Mouse (Mus musculus): ENCODE results near the gene Alg14. TPM values are rescaled to one million over a fixed set of nuclear protein-coding genes. Genes with fewer than 3 reads are reported as not detected.

Gene Alg14
- polyA plus RNA-seq, 1 experiment from 2014 or later = 38.9 TPM

GRCm38 (mm10) chr3:121287151-121287550, 4.4 kb upstream of the Alg14 start:
- Histone ChIP-seq H3K27me3 (no peaks in the 10 kb centered on the region), H3K27ac (no peak overlapping the region), H3K36me3 (no peaks in the 10 kb centered on the region), H3K4me1 (peaks cover 4% of the 10 kb centered on the region), H3K4me3 (replicated peaks) (no peak overlapping the region), H3K9ac (no peak overlapping the region), H3K4me2 (no peak overlapping the region), H3K9me3 (replicated peaks) (no peaks in the 10 kb centered on the region)
- ATAC-seq (replicated peaks; ENCODE audit: low FRiP score) = no peak
- WGBS = 99% methylated on average over 2 of the region's 2 CpGs

GRCm38 (mm10) chr3:121290681-121291080, 892 bp upstream of the Alg14 start:
- ATAC-seq (replicated peaks; ENCODE audit: low FRiP score) = no peak
- Histone ChIP-seq H3K4me3 (replicated peaks) (peak overlapping the region; percentile 80), H3K9ac (peak overlapping the region; percentile 57), H3K4me1 (peaks cover 6% of the 10 kb centered on the region), H3K27me3 (no peaks in the 10 kb centered on the region), H3K4me2 (peak overlapping the region; percentile 62), H3K27ac (peak overlapping the region; percentile 99; the same call in 1 of the 2 replicates), H3K9me3 (replicated peaks) (no peaks in the 10 kb centered on the region), H3K36me3 (no peaks in the 10 kb centered on the region)
- WGBS = 70% methylated on average over 8 of the region's 8 CpGs

GRCm38 (mm10) chr3:121291225-121291559, 381 bp upstream of the Alg14 start:
- H3K4me3 ChIP-seq (replicated peaks) = peak overlapping the region; percentile 80
- peaks cover 6% of the 10 kb centered on the region for H3K4me1 ChIP-seq
- no peaks in the 10 kb centered on the region for H3K9me3 ChIP-seq (replicated peaks)
- peak overlapping the region; percentile 62 for H3K4me2 ChIP-seq
- no peaks in the 10 kb centered on the region for H3K27me3 ChIP-seq
- ATAC-seq (replicated peaks; ENCODE audit: low FRiP score) = no peak; the same call in 1 of the 2 replicates
- WGBS = 6% methylated on average over 7 of the region's 7 CpGs
- no peaks in the 10 kb centered on the region for H3K36me3 ChIP-seq
- H3K27ac ChIP-seq = peak overlapping the region; percentile 99
- H3K9ac ChIP-seq = peak overlapping the region; percentile 57

- H3K4me1 ChIP-seq = peaks cover 6% of the 10 kb centered on the region
- H3K36me3 ChIP-seq = no peaks in the 10 kb centered on the region
- no peak overlapping the region for H3K4me3 ChIP-seq (replicated peaks)
- 80% methylated on average over 2 of the region's 2 CpGs for WGBS
- H3K9me3 ChIP-seq (replicated peaks) = no peaks in the 10 kb centered on the region
- no peak overlapping the region for H3K27ac ChIP-seq
- H3K4me2 ChIP-seq = no peak overlapping the region
- no peaks in the 10 kb centered on the region for H3K27me3 ChIP-seq
- ATAC-seq (replicated peaks; ENCODE audit: low FRiP score) = no peak
- H3K9ac ChIP-seq = no peak overlapping the region
Measured at GRCm38 (mm10) chr3:121294200-121294599, 2.6 kb downstream of the Alg14 start.

GRCm38 (mm10) chr3:121306641-121307040, 15.1 kb downstream of the Alg14 start:
- Histone ChIP-seq H3K27me3 (no peaks in the 10 kb centered on the region), H3K4me1 (0 out of 2 replicates have a peak, but pooled peaks cover 3% of the 10 kb centered on the region), H3K4me2 (no peak overlapping the region), H3K9ac (no peak overlapping the region), H3K4me3 (replicated peaks) (no peak overlapping the region), H3K27ac (no peak overlapping the region), H3K9me3 (replicated peaks) (no peaks in the 10 kb centered on the region; the same call in 1 of the 2 replicates), H3K36me3 (no peaks in the 10 kb centered on the region)
- ATAC-seq (replicated peaks; ENCODE audit: low FRiP score) = no peak
- 92% methylated on average over 7 of the region's 7 CpGs for WGBS

GRCm38 (mm10) chr3:121307532-121308234, 16.1 kb downstream of the Alg14 start:
- Histone ChIP-seq H3K4me3 (replicated peaks) (no peak overlapping the region), H3K36me3 (no peaks in the 10 kb centered on the region), H3K9me3 (replicated peaks) (no peaks in the 10 kb centered on the region; the same call in 1 of the 2 replicates), H3K9ac (no peak overlapping the region), H3K27ac (no peak overlapping the region), H3K4me2 (no peak overlapping the region), H3K27me3 (no peaks in the 10 kb centered on the region), H3K4me1 (peaks cover 9% of the 10 kb centered on the region; the same call in 1 of the 2 replicates)
- 73% methylated on average over 7 of the region's 7 CpGs for WGBS
- peak; percentile 72 for ATAC-seq (replicated peaks; ENCODE audit: low FRiP score)

GRCm38 (mm10) chr3:121308935-121309334, 17.4 kb downstream of the Alg14 start:
- 87% methylated on average over 5 of the region's 5 CpGs for WGBS
- H3K27me3 ChIP-seq = no peaks in the 10 kb centered on the region
- H3K9me3 ChIP-seq (replicated peaks) = no peaks in the 10 kb centered on the region; the same call in 1 of the 2 replicates
- no peak for ATAC-seq (replicated peaks; ENCODE audit: low FRiP score)
- peaks cover 22% of the 10 kb centered on the region for H3K4me1 ChIP-seq
- no peaks in the 10 kb centered on the region for H3K36me3 ChIP-seq
- no peak overlapping the region for H3K4me3 ChIP-seq (replicated peaks)
- no peak overlapping the region for H3K9ac ChIP-seq
- no peak overlapping the region for H3K4me2 ChIP-seq
- H3K27ac ChIP-seq = no peak overlapping the region

GRCm38 (mm10) chr3:121309429-121309828, 17.9 kb downstream of the Alg14 start:
- Histone ChIP-seq H3K4me2 (no peak overlapping the region), H3K4me3 (replicated peaks) (no peak overlapping the region), H3K36me3 (no peaks in the 10 kb centered on the region), H3K27me3 (no peaks in the 10 kb centered on the region), H3K27ac (no peak overlapping the region), H3K4me1 (peaks cover 23% of the 10 kb centered on the region), H3K9me3 (replicated peaks) (no peaks in the 10 kb centered on the region; the same call in 1 of the 2 replicates), H3K9ac (no peak overlapping the region)
- no peak for ATAC-seq (replicated peaks; ENCODE audit: low FRiP score)
- 79% methylated on average over 4 of the region's 4 CpGs for WGBS

GRCm38 (mm10) chr3:121309896-121310714, 18.5 kb downstream of the Alg14 start:
- 89% methylated on average over 16 of the region's 16 CpGs for WGBS
- Histone ChIP-seq H3K4me2 (no peak overlapping the region), H3K9ac (no peak overlapping the region), H3K4me1 (peaks cover 23% of the 10 kb centered on the region), H3K27ac (no peak overlapping the region), H3K36me3 (no peaks in the 10 kb centered on the region), H3K27me3 (no peaks in the 10 kb centered on the region), H3K9me3 (replicated peaks) (no peaks in the 10 kb centered on the region), H3K4me3 (replicated peaks) (no peak overlapping the region)
- no peak for ATAC-seq (replicated peaks; ENCODE audit: low FRiP score)

- ATAC-seq (replicated peaks; ENCODE audit: low FRiP score) = no peak
- H3K36me3 ChIP-seq = peaks cover 10% of the 10 kb centered on the region
- no peak overlapping the region for H3K9ac ChIP-seq
- peaks cover 22% of the 10 kb centered on the region for H3K4me1 ChIP-seq
- no peaks in the 10 kb centered on the region for H3K27me3 ChIP-seq
- 73% methylated on average over 6 of the region's 6 CpGs for WGBS
- no peak overlapping the region for H3K27ac ChIP-seq
- no peaks in the 10 kb centered on the region for H3K9me3 ChIP-seq (replicated peaks)
- H3K4me3 ChIP-seq (replicated peaks) = no peak overlapping the region
- H3K4me2 ChIP-seq = no peak overlapping the region
Measured at GRCm38 (mm10) chr3:121312426-121312825, 20.9 kb downstream of the Alg14 start.

GRCm38 (mm10) chr3:121312979-121313378, 21.4 kb downstream of the Alg14 start:
- H3K27me3 ChIP-seq = no peaks in the 10 kb centered on the region
- WGBS = 43% methylated on average over 9 of the region's 9 CpGs
- H3K4me2 ChIP-seq = 0 out of 2 replicates have a peak overlapping the region, but pooled peaks have one; percentile 19
- no peak overlapping the region for H3K4me3 ChIP-seq (replicated peaks)
- peaks cover 20% of the 10 kb centered on the region for H3K4me1 ChIP-seq
- H3K27ac ChIP-seq = no peak overlapping the region
- H3K36me3 ChIP-seq = peaks cover 10% of the 10 kb centered on the region
- H3K9ac ChIP-seq = no peak overlapping the region
- ATAC-seq (replicated peaks; ENCODE audit: low FRiP score) = peak; percentile 56
- H3K9me3 ChIP-seq (replicated peaks) = no peaks in the 10 kb centered on the region

GRCm38 (mm10) chr3:121314149-121314548, 22.6 kb downstream of the Alg14 start:
- Histone ChIP-seq H3K27me3 (no peaks in the 10 kb centered on the region), H3K9me3 (replicated peaks) (no peaks in the 10 kb centered on the region), H3K27ac (no peak overlapping the region), H3K9ac (no peak overlapping the region), H3K4me1 (peaks cover 20% of the 10 kb centered on the region), H3K4me3 (replicated peaks) (no peak overlapping the region), H3K4me2 (no peak overlapping the region), H3K36me3 (peaks cover 10% of the 10 kb centered on the region)
- no peak for ATAC-seq (replicated peaks; ENCODE audit: low FRiP score)
- 73% methylated on average over 6 of the region's 6 CpGs for WGBS

Data from kidney, embryonic 15.5 days (tissue).